Mouse (Mus musculus): ENCODE results near the gene Dnaja4.

- TF ChIP-seq POLR2A (IDR thresholded peaks at IDR 0.05; ENCODE audit: control insufficient read depth, low read depth, low read length) (no peak), CTCF (IDR thresholded peaks at IDR 0.05; ENCODE audit: control insufficient read depth, insufficient read depth, insufficient replicate concordance, low read depth, low read length) (no peak)
Measured at GRCm38 (mm10) chr9:54717527-54717926, 18.9 kb downstream of the Dnaja4 start.
